ENCODE assay signal across 8 mouse cellular contexts in genomic region chr9:57643169-57643855, GRCm38 (mm10). TPM values are rescaled to one million over a fixed set of nuclear protein-coding genes. Genes with fewer than 3 reads are reported as not detected.
DNase-seq lines count a peak whose midpoint lies in the region; ATAC-seq and TF ChIP-seq lines count a peak whose summit lies in the region.

No protein-coding gene starts in this region.

- 66% methylated on average over 9 of the region's 9 CpGs for WGBS in lung, postnatal 0 days
- 64% methylated on average over 9 of the region's 9 CpGs for WGBS in forebrain, embryonic 14.5 days
- 76% methylated on average over 9 of the region's 9 CpGs for WGBS in neural tube, embryonic 12.5 days

- H3K9ac ChIP-seq in lung, postnatal 0 days (replicated peaks; ENCODE audit: low read depth) = peak overlapping the region; percentile 19; the same call in 1 of the 2 replicates
- peak overlapping the region; percentile 99 for H3K9ac ChIP-seq in forebrain, embryonic 14.5 days (ENCODE audit: low read length)
- H3K9ac ChIP-seq in neural tube, embryonic 12.5 days = peak overlapping the region; percentile 99

- H3K27ac ChIP-seq in lung, postnatal 0 days (ENCODE audit: low read length) = peak overlapping the region; percentile 43; the same call in 1 of the 2 replicates
- no peak overlapping the region for H3K27ac ChIP-seq in forebrain, embryonic 14.5 days (ENCODE audit: low read depth, low read length)
- H3K27ac ChIP-seq in neural tube, embryonic 12.5 days = no peak overlapping the region

- peak overlapping the region; percentile 93 for H3K4me3 ChIP-seq in lung, postnatal 0 days (ENCODE audit: low read depth, low read length)
- peak overlapping the region; percentile 92 for H3K4me3 ChIP-seq in forebrain, embryonic 14.5 days (ENCODE audit: low read depth, low read length)
- H3K4me3 ChIP-seq in neural tube, embryonic 12.5 days = peak overlapping the region; percentile 99

- no peak for TF ChIP-seq CTCF in lung, postnatal 0 days (IDR thresholded peaks at IDR 0.05)

- peak overlapping the region; percentile 94 for H3K4me2 ChIP-seq in lung, postnatal 0 days (replicated peaks; ENCODE audit: low read depth, low read length)
- H3K4me2 ChIP-seq in forebrain, embryonic 14.5 days (ENCODE audit: low read length) = peak overlapping the region; percentile 98
- H3K4me2 ChIP-seq in neural tube, embryonic 12.5 days (replicated peaks) = peak overlapping the region; percentile 94

- no peaks in the 10 kb centered on the region for H3K9me3 ChIP-seq in lung, postnatal 0 days (ENCODE audit: low read length)
- H3K9me3 ChIP-seq in forebrain, embryonic 14.5 days (replicated peaks; ENCODE audit: control insufficient read depth, low read length) = no peaks in the 10 kb centered on the region
- H3K9me3 ChIP-seq in neural tube, embryonic 12.5 days = no peaks in the 10 kb centered on the region

- TF ChIP-seq EP300 in lung, postnatal 0 days (IDR thresholded peaks at IDR 0.05) = no peak

- ATAC-seq in lung, postnatal 0 days = no peak
- no peak for ATAC-seq in forebrain, embryonic 14.5 days
- no peak for ATAC-seq in neural tube, embryonic 12.5 days (ENCODE audit: low FRiP score, low read depth)

- no peak for DNase-seq in lung, postnatal 0 days (ENCODE audit: low spot score)
- no peak for DNase-seq in lung, postnatal 4 days
- no peak for DNase-seq in forebrain, embryonic 14.5 days (ENCODE audit: low spot score)
- peak; percentile 43 for DNase-seq in kidney, postnatal 14 days
- DNase-seq in cerebellum, adult 18-20 months = no peak
- DNase-seq in layer of hippocampus, postnatal 25 days (ENCODE audit: extremely low spot score in 1 of 2, low spot score in 1 of 2) = no peak
- DNase-seq in retina, embryonic 14.5 days (ENCODE audit: low spot score) = no peak

- no peaks in the 10 kb centered on the region for H3K36me3 ChIP-seq in lung, postnatal 0 days (ENCODE audit: insufficient read depth, low read length)
- H3K36me3 ChIP-seq in forebrain, embryonic 14.5 days (ENCODE audit: control insufficient read depth, insufficient read depth, low read length) = peaks cover 23% of the 10 kb centered on the region
- H3K36me3 ChIP-seq in neural tube, embryonic 12.5 days = peaks cover 9% of the 10 kb centered on the region; the same call in 1 of the 2 replicates

- no peaks in the 10 kb centered on the region for H3K27me3 ChIP-seq in lung, postnatal 0 days (replicated peaks; ENCODE audit: insufficient read depth, low read length)
- no peaks in the 10 kb centered on the region for H3K27me3 ChIP-seq in forebrain, embryonic 14.5 days (replicated peaks; ENCODE audit: control insufficient read depth, insufficient read depth, low read length)
- no peaks in the 10 kb centered on the region for H3K27me3 ChIP-seq in neural tube, embryonic 12.5 days (replicated peaks)

- H3K4me1 ChIP-seq in lung, postnatal 0 days (ENCODE audit: insufficient read depth, low read depth, low read length) = peaks cover 46% of the 10 kb centered on the region
- H3K4me1 ChIP-seq in forebrain, embryonic 14.5 days (ENCODE audit: control insufficient read depth, insufficient read depth, low read length) = peaks cover 44% of the 10 kb centered on the region
- H3K4me1 ChIP-seq in neural tube, embryonic 12.5 days = peaks cover 67% of the 10 kb centered on the region

RNA-seq across cellular contexts. Expression of gene Csk, which starts 10.1 kb away (rescaled TPM):
- 25.6 and 27.3 TPM in 2 replicates for polyA plus RNA-seq in lung, postnatal 0 days (2015; fragmentation: Nextera tagmentation; extraction: Ambion mirVana)
- 29.2 and 29.3 TPM in 2 replicates for polyA plus RNA-seq in forebrain, embryonic 14.5 days (2014; fragmentation: Nextera tagmentation; extraction: Ambion mirVana)
- 40.3 and 41.7 TPM in 2 replicates for polyA plus RNA-seq in neural tube, embryonic 12.5 days (2016; fragmentation: Nextera tagmentation; extraction: Ambion mirVana)
- 10 to 100 TPM; 37.5 to 37.9 TPM for total RNA-seq in layer of hippocampus, postnatal 25 days (2021)

RNA-seq across cellular contexts. Expression of gene Lman1l, which starts 22.7 kb away (rescaled TPM):
- not detected in 2 replicates for polyA plus RNA-seq in lung, postnatal 0 days (2015; fragmentation: Nextera tagmentation; extraction: Ambion mirVana)
- polyA plus RNA-seq in forebrain, embryonic 14.5 days (2014; fragmentation: Nextera tagmentation; extraction: Ambion mirVana) = not detected in 2 replicates
- polyA plus RNA-seq in neural tube, embryonic 12.5 days (2016; fragmentation: Nextera tagmentation; extraction: Ambion mirVana) = not detected in 2 replicates
- total RNA-seq in layer of hippocampus, postnatal 25 days (2021) = not detected

RNA-seq across cellular contexts. Expression of gene Cplx3, which starts 37.2 kb away (rescaled TPM):
- not detected in 2 replicates for polyA plus RNA-seq in lung, postnatal 0 days (2015; fragmentation: Nextera tagmentation; extraction: Ambion mirVana)
- 0.34 and 0.36 TPM in 2 replicates for polyA plus RNA-seq in forebrain, embryonic 14.5 days (2014; fragmentation: Nextera tagmentation; extraction: Ambion mirVana)
- not detected in 2 replicates for polyA plus RNA-seq in neural tube, embryonic 12.5 days (2016; fragmentation: Nextera tagmentation; extraction: Ambion mirVana)
- total RNA-seq in layer of hippocampus, postnatal 25 days (2021) = 1 to 10 TPM; 2.7 to 3.0 TPM

RNA-seq across cellular contexts. Expression of gene Cyp1a2, which starts 40.2 kb away (rescaled TPM):
- 0.07 TPM in 1 of 2 replicates, not detected in the other for polyA plus RNA-seq in lung, postnatal 0 days (2015; fragmentation: Nextera tagmentation; extraction: Ambion mirVana)
- polyA plus RNA-seq in forebrain, embryonic 14.5 days (2014; fragmentation: Nextera tagmentation; extraction: Ambion mirVana) = not detected in 2 replicates
- not detected in 2 replicates for polyA plus RNA-seq in neural tube, embryonic 12.5 days (2016; fragmentation: Nextera tagmentation; extraction: Ambion mirVana)
- not detected for total RNA-seq in layer of hippocampus, postnatal 25 days (2021)

RNA-seq across cellular contexts. Expression of gene Cyp1a1, which starts 44.4 kb away (rescaled TPM):
- polyA plus RNA-seq in lung, postnatal 0 days (2015; fragmentation: Nextera tagmentation; extraction: Ambion mirVana) = 9.0 and 13.0 TPM in 2 replicates
- polyA plus RNA-seq in forebrain, embryonic 14.5 days (2014; fragmentation: Nextera tagmentation; extraction: Ambion mirVana) = 0.19 TPM in 1 of 2 replicates, not detected in the other
- not detected in 2 replicates for polyA plus RNA-seq in neural tube, embryonic 12.5 days (2016; fragmentation: Nextera tagmentation; extraction: Ambion mirVana)
- total RNA-seq in layer of hippocampus, postnatal 25 days (2021) = under 1 TPM; 0.12 to 0.14 TPM

Comparison
In these comparisons a context has a peak if more than half of its experiments do, and no peak if none do; other contexts are left out.
1. H3K9ac ChIP-seq: peak in every context shown above with its lines; median percentile 99 in forebrain, embryonic 14.5 days; 99 in neural tube, embryonic 12.5 days; 19 in lung, postnatal 0 days.